Mouse (Mus musculus) olfactory bulb, adult 2 months (tissue): ENCODE data around the gene Bcas3. TPM values are rescaled to one million over a fixed set of nuclear protein-coding genes. Genes with fewer than 3 reads are reported as not detected.

Source experiments
- H3K27ac ChIP-seq: fragments of 200-500 bp; 2 replicates; pipeline ENCODE4 v1.5.1; 2012; ENCODE audit warnings: low read depth, low read length; ENCODE audit not compliant: insufficient read depth
- H3K4me1 ChIP-seq: fragments of 200-500 bp; 2 replicates; pipeline ENCODE4 v1.6.1; 2012; ENCODE audit warnings: low read length; ENCODE audit not compliant: control insufficient read depth, insufficient read depth
- H3K4me3 ChIP-seq: fragments of 200-500 bp; 2 replicates; pipeline ENCODE4 v1.5.1; 2012; ENCODE audit warnings: mild to moderate bottlenecking, low read depth, low read length, moderate library complexity; ENCODE audit not compliant: insufficient read depth
- CTCF ChIP-seq: fragments of 200-500 bp; IDR thresholded peaks from 2 replicates; pipeline ENCODE4 v1.5.1; 2012; ENCODE audit warnings: low read depth, mild to moderate bottlenecking, low read length, moderate library complexity; ENCODE audit not compliant: insufficient read depth
- POLR2A ChIP-seq: fragments of 200-500 bp; IDR thresholded peaks from 2 replicates; pipeline ENCODE4 v1.6.1; 2012; ENCODE audit warnings: mild to moderate bottlenecking, low read depth, low read length, moderate library complexity; ENCODE audit not compliant: insufficient read depth
- WGBS: fragments of 180-500 bp; shearing (Covaris S2); methylation state at CpG from one replicate; pipeline ENCODE4 v1.1.7; 2018; 5-methylcytosine and 5-hydroxymethylcytosine counted together
- polyA plus RNA-seq: library from polyadenylated mRNA; stranded (reverse); fragments of >200 nt; gene quantifications from 2 replicates; pipeline ENCODE4 v1.2.4, GENCODE M21; 2012; ENCODE audit warnings: low replicate concordance; ENCODE audit not compliant: missing spikeins, insufficient read depth, insufficient read length

The Bcas3 gene
- polyA plus RNA-seq, 1 experiment: not detected

GRCm38 (mm10) chr11:85695614-85696263, 342.8 kb downstream of the Bcas3 start:
- H3K27ac ChIP-seq: no peak overlapping the region
- peaks cover 19% of the 10 kb centered on the region for H3K4me1 ChIP-seq
- no peak overlapping the region for H3K4me3 ChIP-seq
- WGBS: 68% methylated on average over 16 of the region's 16 CpGs
- TF ChIP-seq CTCF (no peak), POLR2A (no peak)

GRCm38 (mm10) chr11:85696491-85697398, 343.8 kb downstream of the Bcas3 start:
- Histone ChIP-seq H3K4me3 (no peak overlapping the region), H3K4me1 (peaks cover 19% of the 10 kb centered on the region), H3K27ac (no peak overlapping the region)
- WGBS: 43% methylated on average over 14 of the region's 14 CpGs
- no peak for TF ChIP-seq CTCF
- no peak for TF ChIP-seq POLR2A

DNA sequence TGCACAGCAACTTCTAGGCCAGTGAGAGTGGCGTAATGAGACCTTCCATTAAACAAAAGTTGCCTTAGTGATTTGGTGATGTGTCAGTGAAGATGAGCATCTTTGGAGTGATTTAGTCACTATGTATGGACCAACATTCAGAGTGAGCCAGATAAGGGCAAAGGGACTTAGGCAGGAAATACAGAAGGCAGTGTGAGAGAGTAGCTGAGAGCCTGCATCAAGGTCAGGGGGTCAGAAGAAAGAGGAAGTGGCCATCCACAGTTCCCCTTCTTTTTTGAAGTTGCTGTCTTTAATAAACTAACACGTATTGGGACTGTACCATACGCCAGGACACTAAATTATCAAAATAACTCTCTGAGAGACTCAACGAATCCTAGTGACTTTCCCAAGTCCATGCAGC, 344.5 kb downstream of the Bcas3 start:
- WGBS: 94% methylated on average over 4 of the region's 4 CpGs
- Histone ChIP-seq H3K4me3 (no peak overlapping the region), H3K27ac (no peak overlapping the region), H3K4me1 (peaks cover 19% of the 10 kb centered on the region)
- TF ChIP-seq CTCF (no peak), POLR2A (no peak)

DNA sequence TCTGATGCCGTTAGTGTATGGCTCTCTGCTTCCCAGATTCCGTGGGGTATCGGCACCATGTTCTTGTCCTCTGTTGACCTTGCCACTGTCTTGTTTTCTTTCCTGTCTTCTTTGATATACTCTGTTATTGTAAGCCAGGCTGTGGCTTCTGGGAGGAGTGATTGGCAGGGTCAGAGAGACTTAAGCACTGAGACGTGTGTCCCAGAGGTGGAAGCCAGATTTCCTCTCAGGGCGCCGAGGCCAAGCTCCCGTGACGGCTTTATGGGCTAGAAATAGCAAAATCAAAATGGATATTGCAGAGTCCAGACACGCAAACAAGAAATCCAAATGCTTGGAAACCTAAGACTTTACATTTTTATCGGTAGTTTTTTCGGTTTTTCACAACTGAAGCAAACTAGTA, 345.3 kb downstream of the Bcas3 start:
- H3K4me1 ChIP-seq: peaks cover 17% of the 10 kb centered on the region
- TF ChIP-seq CTCF (no peak), POLR2A (no peak)
- H3K27ac ChIP-seq: no peak overlapping the region
- no peak overlapping the region for H3K4me3 ChIP-seq
- WGBS: 95% methylated on average over 11 of the region's 11 CpGs

DNA sequence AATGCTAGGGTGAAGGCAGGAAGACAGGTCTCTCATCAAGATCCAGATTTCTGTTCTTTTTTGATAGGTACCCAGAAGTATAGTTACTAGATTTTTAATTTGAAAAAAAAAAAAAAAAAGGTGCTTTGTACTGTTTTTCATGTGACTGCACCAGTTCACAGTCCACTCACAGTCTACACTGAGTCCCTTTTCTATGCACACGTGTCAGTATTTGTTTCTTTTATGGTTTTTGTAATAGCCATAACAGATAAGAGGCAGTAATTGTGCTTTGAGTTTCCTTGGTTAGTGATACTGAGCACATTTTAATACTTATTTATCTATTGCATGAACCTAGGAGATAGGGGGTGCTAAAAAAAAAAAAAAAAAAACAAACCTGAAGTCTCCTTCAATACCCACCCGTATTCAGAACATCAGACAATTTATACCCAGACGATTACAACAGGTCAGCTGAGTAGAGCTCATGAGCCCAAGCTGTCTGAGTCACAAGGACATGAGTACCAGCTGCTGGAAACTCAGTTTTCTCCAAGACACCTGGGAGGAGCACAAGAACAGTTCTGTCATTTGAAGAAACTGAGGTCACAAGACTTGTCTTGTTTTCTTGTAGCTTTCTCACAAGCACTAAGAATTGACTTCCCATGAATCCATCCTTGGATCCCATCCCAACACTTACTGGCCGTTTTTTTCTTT, 351.2 kb downstream of the Bcas3 start:
- H3K4me3 ChIP-seq: no peak overlapping the region
- no peaks in the 10 kb centered on the region for H3K4me1 ChIP-seq
- WGBS: 85% methylated on average over 4 of the region's 4 CpGs
- no peak for TF ChIP-seq CTCF
- no peak for TF ChIP-seq POLR2A
- no peak overlapping the region for H3K27ac ChIP-seq

DNA sequence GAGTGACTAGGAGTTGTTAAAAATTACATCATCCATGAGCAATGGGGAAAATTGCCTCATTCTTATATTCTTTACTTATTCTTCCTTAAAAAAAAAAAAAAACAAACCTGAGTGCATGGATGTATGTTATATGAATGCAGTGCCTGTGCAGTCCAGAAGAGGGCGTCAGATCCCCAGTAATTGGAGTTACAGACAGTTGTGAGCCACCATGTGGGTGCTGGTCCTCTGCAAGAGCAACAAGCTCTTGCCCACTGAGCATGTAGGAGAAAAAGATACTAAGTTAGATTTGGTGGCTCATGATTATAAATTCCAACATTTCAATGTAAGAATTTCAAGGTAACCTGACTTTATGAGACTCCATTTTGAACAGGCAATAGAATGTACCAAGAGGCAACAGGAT, 353.7 kb downstream of the Bcas3 start:
- H3K4me3 ChIP-seq: no peak overlapping the region
- WGBS: 43% methylated on average over 1 of the region's 1 CpGs
- H3K27ac ChIP-seq: no peak overlapping the region
- no peaks in the 10 kb centered on the region for H3K4me1 ChIP-seq
- TF ChIP-seq CTCF (no peak), POLR2A (no peak)

DNA sequence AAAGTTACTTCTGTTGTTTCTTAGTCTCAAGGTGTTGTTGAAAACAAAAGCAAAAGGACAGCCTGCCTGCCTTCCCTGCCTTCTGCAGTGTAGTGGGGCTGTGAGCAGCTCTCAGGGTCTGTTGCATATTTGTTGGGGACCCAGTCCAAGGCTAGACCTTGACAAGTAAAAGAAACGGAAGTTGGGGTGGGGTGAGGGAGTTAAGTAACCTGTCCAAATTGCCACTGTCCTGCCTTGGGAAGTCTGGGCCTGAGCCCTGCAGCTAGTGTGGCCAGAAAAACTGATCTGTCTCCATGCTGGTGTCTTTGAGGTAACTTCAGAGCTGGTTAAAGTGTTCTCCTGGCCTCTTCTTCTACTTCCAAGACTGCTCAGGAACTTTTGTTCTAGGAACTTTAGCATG, 354.5 kb downstream of the Bcas3 start:
- H3K27ac ChIP-seq: no peak overlapping the region
- TF ChIP-seq CTCF (no peak), POLR2A (no peak)
- no peaks in the 10 kb centered on the region for H3K4me1 ChIP-seq
- 100% methylated on average over 1 of the region's 1 CpGs for WGBS
- no peak overlapping the region for H3K4me3 ChIP-seq

GRCm38 (mm10) chr11:85709147-85709546, 356.2 kb downstream of the Bcas3 start:
- TF ChIP-seq CTCF: no peak
- no peak for TF ChIP-seq POLR2A
- no peak overlapping the region for H3K4me3 ChIP-seq
- WGBS: 88% methylated on average over 6 of the region's 6 CpGs
- peaks cover 6% of the 10 kb centered on the region for H3K4me1 ChIP-seq
- H3K27ac ChIP-seq: no peak overlapping the region

- Histone ChIP-seq H3K4me3 (no peak overlapping the region), H3K27ac (no peak overlapping the region), H3K4me1 (peaks cover 6% of the 10 kb centered on the region)
- TF ChIP-seq CTCF (no peak), POLR2A (no peak)
- WGBS: 95% methylated on average over 7 of the region's 7 CpGs
Observed at GRCm38 (mm10) chr11:85710155-85710554, 357.2 kb downstream of the Bcas3 start.
